Mouse (Mus musculus): ENCODE data around the gene Cdyl2. TPM values are rescaled to one million over a fixed set of nuclear protein-coding genes. Genes with fewer than 3 reads are reported as not detected.

Cdyl2 gene
- 1 to 10 TPM; 6.2 to 8.4 TPM for total RNA-seq (2023)

DNA sequence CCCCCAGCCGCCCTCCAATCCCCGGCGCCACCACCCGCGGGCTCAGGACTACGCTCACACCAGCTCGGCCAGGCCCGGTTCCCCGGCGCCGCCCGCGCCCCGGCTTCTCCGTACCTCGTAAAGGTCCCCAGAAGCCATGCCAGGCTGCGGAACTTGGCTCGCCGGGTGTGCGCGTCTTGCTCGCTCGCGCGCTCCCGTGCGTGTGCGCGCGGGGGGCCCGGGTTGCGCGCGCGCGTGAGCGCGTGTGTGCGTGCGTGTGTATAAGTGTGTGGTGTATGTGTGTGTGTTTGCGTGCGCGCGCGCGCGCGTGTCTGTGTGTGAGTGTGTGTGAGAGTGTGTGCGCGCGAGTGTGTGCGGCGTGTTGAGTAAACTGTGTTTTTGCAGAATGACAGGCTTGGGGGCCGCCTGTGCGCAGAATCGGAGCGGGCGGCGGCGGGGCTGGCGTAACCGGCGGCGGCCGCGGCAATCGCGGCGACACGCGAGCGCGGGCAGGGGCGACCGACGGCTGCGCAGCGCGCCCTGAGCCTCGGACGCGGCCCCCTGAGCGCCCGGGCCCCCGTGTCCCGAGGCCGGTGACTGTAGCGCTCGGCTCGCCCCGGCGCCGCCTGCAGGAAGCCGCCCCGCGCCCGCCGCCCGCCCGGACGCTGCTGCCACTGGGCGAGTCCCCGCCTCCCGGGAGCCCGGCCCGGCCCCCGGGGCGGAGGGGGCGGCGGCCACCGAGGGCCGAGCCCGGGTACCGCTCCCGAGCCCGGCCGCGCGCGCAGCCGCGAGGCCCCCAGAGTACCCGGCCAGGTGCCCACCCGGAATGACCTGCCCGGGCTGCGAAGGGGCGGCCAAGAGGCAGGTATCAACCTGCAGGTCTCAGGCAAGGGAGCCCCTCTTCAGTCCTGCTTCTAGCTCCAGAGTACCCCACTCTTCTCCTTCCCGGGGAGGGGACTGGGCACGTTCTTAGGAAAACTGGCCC is at the start of gene Cdyl2:
Cdyl2 (minus strand) TSS at position 308 of the 964 bp plus-strand sequence.

Other genes with a start within 250 kb of the Cdyl2 start
- not detected for gene Dynlrb2, start 228.0 kb downstream of the Cdyl2 start, total RNA-seq (2023)
- gene Cmc2, start 188.5 kb upstream of the Cdyl2 start, total RNA-seq (2023) = 10 to 100 TPM in 1 of 2 experiments, 1 to 10 TPM in 1; 9.2 to 12.2 TPM
- 10 to 100 TPM; 15.8 to 15.9 TPM for gene Cenpn, start 188.7 kb upstream of the Cdyl2 start, total RNA-seq (2023)
- 10 to 100 TPM in 1 of 2 experiments, 1 to 10 TPM in 1; 7.8 to 11.0 TPM for gene Atmin, start 210.4 kb upstream of the Cdyl2 start, total RNA-seq (2023)
- gene 1700030J22Rik, start 246.0 kb upstream of the Cdyl2 start, total RNA-seq (2023) = under 1 TPM; 0.16 to 0.42 TPM

All from neutrophil, adult 59 days (primary cell).